Mouse (Mus musculus): Measurements from ENCODE around the gene Olfr1312.
"Not testable (repeated sequence)": the region's sequence is repeated elsewhere in the genome, so short reads cannot be mapped to it uniquely, and the experiment has no call there.

Gene Olfr1312

GRCm38 (mm10) chr2:112050138-112050537, at the start of gene Olfr1312:
Gene Olfr1312 (minus strand): TSS chr2:112050238.
- DNase-seq, result no peak

GRCm38 (mm10) chr2:112096681-112097080, 46.6 kb upstream of the Olfr1312 start, which contains the start of gene Olfr1314:
Gene Olfr1314 (minus strand): TSS chr2:112096781.
- DNase-seq, result no peak

GRCm38 (mm10) chr2:112077743-112078142, 27.7 kb upstream of the Olfr1312 start, which contains the start of gene Olfr1313:
Gene Olfr1313 (minus strand): TSS chr2:112077843.
- DNase-seq, result no peak

- not testable (repeated sequence) for DNase-seq
These were observed 23.1 kb downstream of the Olfr1312 start for GRCm38 (mm10) chr2:112026971-112027370.

- no peak for DNase-seq
These were observed 25.7 kb downstream of the Olfr1312 start, which contains the start of gene Olfr1311 for GRCm38 (mm10) chr2:112024312-112024711. Gene Olfr1311 (minus strand): TSS chr2:112024412.

- DNase-seq, result no peak
These were observed 35.1 kb downstream of the Olfr1312 start for GRCm38 (mm10) chr2:112014900-112015299.

- no peak for DNase-seq
These were observed 37.4 kb downstream of the Olfr1312 start, which contains the start of gene Olfr1310 for GRCm38 (mm10) chr2:112012608-112013007. Gene Olfr1310 (minus strand): TSS chr2:112012708.

- DNase-seq, result no peak
These were observed 59.9 kb downstream of the Olfr1312 start, which contains the start of gene Olfr1309 for GRCm38 (mm10) chr2:111990181-111990580. Gene Olfr1309 (minus strand): TSS chr2:111990281.
